Mouse (Mus musculus) bone marrow macrophage, adult 2 months (primary cell): ENCODE data around the gene Slc38a1.

Experiments
- CTCF ChIP-seq: IDR thresholded peaks from 2 replicates; pipeline ENCODE4 v1.5.1; 2012; ENCODE audit warnings: low read depth, mild to moderate bottlenecking, low read length, moderate library complexity
- POLR2A ChIP-seq: IDR thresholded peaks from 2 replicates; pipeline ENCODE4 v1.6.1; 2012; ENCODE audit warnings: mild to moderate bottlenecking, low read depth, low read length, borderline replicate concordance

DNA sequence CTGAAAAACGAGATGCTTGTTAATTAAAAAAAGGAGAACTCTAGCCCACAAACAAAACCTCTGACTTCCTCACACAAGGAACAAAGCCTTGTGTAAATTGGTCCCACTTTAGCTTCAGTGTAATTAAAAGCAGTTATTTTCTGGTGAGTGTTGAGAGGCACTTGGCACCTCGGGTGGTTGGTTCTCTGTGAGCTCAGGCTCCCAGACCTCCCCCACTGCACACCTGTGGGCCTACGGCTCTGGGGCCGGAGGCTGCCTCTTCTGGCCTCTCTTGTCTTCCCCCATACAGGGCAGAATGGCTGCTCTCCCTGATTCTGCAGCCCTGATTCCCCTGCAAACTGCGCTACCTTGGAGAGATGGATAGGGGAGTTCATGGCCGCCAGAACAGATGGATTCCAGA, 49.3 kb downstream of the Slc38a1 start:
- TF ChIP-seq CTCF (no peak), POLR2A (no peak)
